Mouse (Mus musculus) spleen, adult 2 months (tissue): ENCODE results near the gene Fbxw9. TPM values are rescaled to one million over a fixed set of nuclear protein-coding genes. Genes with fewer than 3 reads are reported as not detected.

Source experiments
- DNase-seq, 2 experiments: peaks; one replicate each; pipeline versions ENCODE4 v3.0.0 to v3.0.0-alpha.2; 2012 to 2021; ENCODE audit warnings: low spot score in 2 of 2, low read depth in 1 of 2
- H3K27ac ChIP-seq: fragments of 200-500 bp; 2 replicates; pipeline ENCODE4 v1.5.1; 2012; ENCODE audit warnings: low read length, inconsistent platforms; ENCODE audit not compliant: insufficient read depth
- H3K27me3 ChIP-seq: fragments of 200-500 bp; 2 replicates; pipeline ENCODE4 v1.6.1; 2012; ENCODE audit warnings: mild to moderate bottlenecking, moderate library complexity, low read length, inconsistent platforms; ENCODE audit not compliant: control insufficient read depth, insufficient read depth
- H3K36me3 ChIP-seq: fragments of 200-500 bp; 2 replicates; pipeline ENCODE4 v1.6.1; 2012; ENCODE audit warnings: mild to moderate bottlenecking, low read length, inconsistent platforms; ENCODE audit not compliant: control insufficient read depth, insufficient read depth
- H3K4me1 ChIP-seq: fragments of 200-500 bp; 2 replicates; pipeline ENCODE4 v1.6.1; 2011; ENCODE audit warnings: inconsistent platforms; ENCODE audit not compliant: control insufficient read depth, insufficient read depth, insufficient read length
- H3K4me3 ChIP-seq: fragments of 200-500 bp; 2 replicates; pipeline ENCODE4 v1.5.1; 2011; ENCODE audit warnings: mild to moderate bottlenecking, inconsistent platforms; ENCODE audit not compliant: insufficient read depth, insufficient read length; ENCODE audit errors: extremely low read depth
- CTCF ChIP-seq: fragments of 200-500 bp; IDR thresholded peaks from 2 replicates; pipeline ENCODE4 v1.5.1; 2011; ENCODE audit warnings: mild to moderate bottlenecking, inconsistent platforms; ENCODE audit not compliant: insufficient read depth, insufficient read length, insufficient replicate concordance; ENCODE audit errors: extremely low read depth
- POLR2A ChIP-seq: fragments of 200-500 bp; IDR thresholded peaks from 2 replicates; pipeline ENCODE4 v1.6.1; 2011; ENCODE audit warnings: low read depth, low read length, inconsistent platforms
- WGBS: fragments of 180-500 bp; shearing (Covaris S2); methylation state at CpG from one replicate; pipeline ENCODE4 v1.1.7; 2018; 5-methylcytosine and 5-hydroxymethylcytosine counted together
- polyA plus RNA-seq: library from polyadenylated mRNA; depleted of rRNA; stranded (reverse); fragments of >200 nt; gene quantifications from 2 replicates; pipeline ENCODE4 v1.2.3, GENCODE M21; 2012; rRNA removed

Fbxw9 gene
- 18.8 and 22.5 TPM in 2 replicates for polyA plus RNA-seq

- no peak for TF ChIP-seq POLR2A
- no peak for TF ChIP-seq CTCF
- no peak within 1 kb of the TSS for H3K27ac ChIP-seq
- H3K4me1 ChIP-seq = peaks cover 2% of the 10 kb centered on the region
- WGBS = under 1% methylated on average over 53 of the region's 53 CpGs
- H3K36me3 ChIP-seq = peaks cover 6% of the 10 kb centered on the region; the same call in 1 of the 2 replicates
- DNase-seq = peak; percentile 85 to 87
- H3K4me3 ChIP-seq = peak within 1 kb of the TSS; percentile 94
- no peaks in the 10 kb centered on the region for H3K27me3 ChIP-seq
These were observed at the start of gene Fbxw9 for GRCm38 (mm10) chr8:85059879-85060616. Gene Fbxw9 (plus strand): TSS chr8:85060055.

DNA sequence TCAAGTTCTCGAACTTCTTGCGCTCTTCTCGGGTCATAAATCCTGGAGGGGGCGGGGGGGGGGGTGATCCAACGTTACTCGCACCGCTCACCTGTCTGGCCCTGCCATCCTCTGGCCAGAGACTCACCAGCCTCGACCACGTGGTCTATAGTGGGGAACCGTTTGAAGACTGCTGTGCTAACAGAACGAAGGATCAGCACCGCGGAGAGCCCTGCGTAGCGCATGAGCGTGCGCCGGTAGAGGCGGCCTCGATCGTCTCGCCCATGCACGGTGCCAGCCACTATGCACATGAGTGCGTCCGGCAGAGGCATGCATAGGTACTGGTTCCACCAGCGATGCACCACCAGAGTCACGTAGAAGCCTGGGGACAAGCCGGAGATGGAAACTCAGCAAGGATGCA, 48.6 kb upstream of the Fbxw9 start:
- H3K27ac ChIP-seq = no peak overlapping the region
- H3K36me3 ChIP-seq = no peaks in the 10 kb centered on the region
- H3K4me1 ChIP-seq = no peaks in the 10 kb centered on the region; the same call in 1 of the 2 replicates
- WGBS = 12% methylated on average over 28 of the region's 28 CpGs
- no peak overlapping the region for H3K4me3 ChIP-seq
- TF ChIP-seq POLR2A (no peak), CTCF (no peak)
- no peak for DNase-seq
- H3K27me3 ChIP-seq = peaks cover 10% of the 10 kb centered on the region

- Histone ChIP-seq H3K27ac (no peak overlapping the region), H3K4me1 (no peaks in the 10 kb centered on the region; the same call in 1 of the 2 replicates), H3K4me3 (peak overlapping the region; percentile 41; the same call in 1 of the 2 replicates), H3K27me3 (peaks cover 10% of the 10 kb centered on the region), H3K36me3 (peaks cover 6% of the 10 kb centered on the region)
- DNase-seq = peak; percentile 51 to 76
- TF ChIP-seq CTCF = peak; percentile 56; the same call in 1 of the 2 replicates
- no peak for TF ChIP-seq POLR2A
- 7% methylated on average over 26 of the region's 26 CpGs for WGBS
These were observed 46.5 kb upstream of the Fbxw9 start for GRCm38 (mm10) chr8:85013230-85013840.

- no peak for TF ChIP-seq CTCF
- no peak for TF ChIP-seq POLR2A
- 64% methylated on average over 2 of the region's 2 CpGs for WGBS
- Histone ChIP-seq H3K27ac (no peak within 1 kb of the TSS), H3K4me1 (no peaks in the 10 kb centered on the region; the same call in 1 of the 2 replicates), H3K36me3 (peaks cover 12% of the 10 kb centered on the region), H3K4me3 (peak within 1 kb of the TSS; percentile 41; the same call in 1 of the 2 replicates), H3K27me3 (peaks cover 8% of the 10 kb centered on the region)
- no peak for DNase-seq
These were observed 45.4 kb upstream of the Fbxw9 start, which contains the start of gene Best2 for GRCm38 (mm10) chr8:85014431-85014830. Gene Best2 (minus strand): TSS chr8:85014531.

- DNase-seq = no peak
- TF ChIP-seq POLR2A (no peak), CTCF (no peak)
- Histone ChIP-seq H3K27ac (no peak overlapping the region), H3K27me3 (peaks cover 6% of the 10 kb centered on the region), H3K4me3 (no peak overlapping the region), H3K4me1 (no peaks in the 10 kb centered on the region; the same call in 1 of the 2 replicates), H3K36me3 (peaks cover 15% of the 10 kb centered on the region)
- 81% methylated on average over 10 of the region's 10 CpGs for WGBS
These were observed 43.1 kb upstream of the Fbxw9 start for GRCm38 (mm10) chr8:85016724-85017123.

GRCm38 (mm10) chr8:85017209-85017608, 42.6 kb upstream of the Fbxw9 start:
- Histone ChIP-seq H3K4me3 (no peak overlapping the region), H3K27me3 (peaks cover 6% of the 10 kb centered on the region), H3K27ac (no peak overlapping the region), H3K36me3 (peaks cover 15% of the 10 kb centered on the region), H3K4me1 (no peaks in the 10 kb centered on the region; the same call in 1 of the 2 replicates)
- WGBS = 87% methylated on average over 5 of the region's 5 CpGs
- TF ChIP-seq CTCF (no peak), POLR2A (no peak)
- no peak for DNase-seq
